9 mouse cellular contexts compared by ENCODE assay signal in the genomic region with DNA sequence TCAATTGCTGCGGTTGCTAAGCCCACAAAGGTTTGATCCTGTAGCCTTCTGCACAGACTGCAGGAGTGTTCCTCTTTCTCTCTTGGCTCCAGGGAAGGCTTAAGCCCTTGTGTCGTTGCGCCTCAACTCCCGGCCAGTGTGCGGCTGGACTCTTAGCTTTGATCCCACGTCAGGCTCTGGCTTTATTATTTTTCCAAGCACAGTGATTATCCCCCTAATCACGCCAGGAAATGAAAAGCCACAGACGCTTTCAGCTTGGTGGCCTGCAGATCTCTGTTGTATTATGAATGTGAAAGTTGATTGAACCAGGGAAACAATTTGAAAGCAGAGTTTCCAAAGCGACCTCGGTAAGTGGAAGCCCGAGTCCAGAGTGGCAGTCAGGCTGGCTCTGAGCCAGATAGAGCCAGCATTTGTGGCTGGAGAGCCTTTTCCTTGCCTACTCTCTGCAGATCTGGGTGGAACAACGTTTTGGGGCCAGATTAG.
A peak's percentile ranks its signal among the peaks of the same experiment; 100 is the strongest.
DNase-seq lines count a peak whose midpoint lies in the region; ATAC-seq lines count a peak whose summit lies in the region.
"Had no signal": no experiment of that assay in that cellular context is flagged by ENCODE, and none has a peak within 500 bp of the region (broad histone marks: within the 10 kb centered on the region; RNA-seq: fewer than 3 reads in every experiment).

No protein-coding gene starts in this region.

- peak; percentile 14 for DNase-seq in gastrocnemius, postnatal 14 days
- no peak for DNase-seq in gastrocnemius, adult 18-20 months (ENCODE audit: low spot score)
- DNase-seq in Muller cell, postnatal 12 days (ENCODE audit: inconsistent ontology term), result peak; percentile 66
- peak; percentile 53 for DNase-seq in embryonic facial prominence, embryonic 14.5 days (ENCODE audit: low spot score)
- peak; percentile 4 to 11 for DNase-seq in left cerebral cortex, postnatal 14 days (ENCODE audit: low spot score in 2 of 2)
- DNase-seq in retina, embryonic 14.5 days (ENCODE audit: low spot score), result peak; percentile 5
- no peak for DNase-seq in c-Kit-positive CD71-positive TER-119-positive erythroid progenitor cells, embryonic 14.5 days (ENCODE audit: low spot score)
- no peak for DNase-seq in thymus, postnatal 36 days

- 38% methylated on average over 12 of the region's 12 CpGs for WGBS in embryonic facial prominence, embryonic 14.5 days

- H3K4me1 ChIP-seq in embryonic facial prominence, embryonic 14.5 days (ENCODE audit: control insufficient read depth, insufficient read depth, low read length), result peaks cover 5% of the 10 kb centered on the region; the same call in 1 of the 2 replicates
- H3K4me1 ChIP-seq: limb, embryonic 15.5 days had no signal

- no peaks in the 10 kb centered on the region for H3K36me3 ChIP-seq in embryonic facial prominence, embryonic 14.5 days (ENCODE audit: control insufficient read depth, insufficient read depth, low read length)
- H3K36me3 ChIP-seq: limb, embryonic 15.5 days had no signal

- no peak overlapping the region for H3K27ac ChIP-seq in embryonic facial prominence, embryonic 14.5 days (replicated peaks; ENCODE audit: low read depth, low read length)
- H3K27ac ChIP-seq: limb, embryonic 15.5 days had no signal

- no peak overlapping the region for H3K4me3 ChIP-seq in embryonic facial prominence, embryonic 14.5 days (ENCODE audit: low read depth, low read length)
- H3K4me3 ChIP-seq: limb, embryonic 15.5 days had no signal

- 0 out of 2 replicates have a peak overlapping the region, but pooled peaks have one; percentile 14 for H3K9ac ChIP-seq in embryonic facial prominence, embryonic 14.5 days (ENCODE audit: low read depth, low read length)
- H3K9ac ChIP-seq: limb, embryonic 15.5 days had no signal

- no peaks in the 10 kb centered on the region for H3K27me3 ChIP-seq in embryonic facial prominence, embryonic 14.5 days (replicated peaks; ENCODE audit: control insufficient read depth, insufficient read depth, low read length)
- H3K27me3 ChIP-seq: limb, embryonic 15.5 days had no signal

- H3K4me2 ChIP-seq in embryonic facial prominence, embryonic 14.5 days (ENCODE audit: low read depth, low read length), result no peak overlapping the region
- H3K4me2 ChIP-seq: limb, embryonic 15.5 days had no signal

- ATAC-seq in embryonic facial prominence, embryonic 14.5 days (ENCODE audit: low read depth), result 0 out of 2 replicates have a peak, but pooled peaks have one; percentile 18

- H3K9me3 ChIP-seq in embryonic facial prominence, embryonic 14.5 days (ENCODE audit: control insufficient read depth, low read length), result no peaks in the 10 kb centered on the region
- H3K9me3 ChIP-seq: limb, embryonic 15.5 days had no signal

- intact Hi-C loops in gastrocnemius, postnatal 14 days (cut with DNase I; ENCODE audit: low total_unique reads), result no loop called here
- intact Hi-C loops in left cerebral cortex, postnatal 14 days (cut with DNase I), result no loop called here

Comparison
In these comparisons a context has a peak if more than half of its experiments do, and no peak if none do; other contexts are left out.
1. DNase-seq: peak in gastrocnemius, postnatal 14 days (single experiment), Muller cell, postnatal 12 days (single experiment), embryonic facial prominence, embryonic 14.5 days (single experiment), left cerebral cortex, postnatal 14 days (2 of 2) and retina, embryonic 14.5 days (single experiment); none in gastrocnemius, adult 18-20 months (single experiment), c-Kit-positive CD71-positive TER-119-positive erythroid progenitor cells, embryonic 14.5 days (single experiment) and thymus, postnatal 36 days (0 of 2).